In the genomic region with DNA sequence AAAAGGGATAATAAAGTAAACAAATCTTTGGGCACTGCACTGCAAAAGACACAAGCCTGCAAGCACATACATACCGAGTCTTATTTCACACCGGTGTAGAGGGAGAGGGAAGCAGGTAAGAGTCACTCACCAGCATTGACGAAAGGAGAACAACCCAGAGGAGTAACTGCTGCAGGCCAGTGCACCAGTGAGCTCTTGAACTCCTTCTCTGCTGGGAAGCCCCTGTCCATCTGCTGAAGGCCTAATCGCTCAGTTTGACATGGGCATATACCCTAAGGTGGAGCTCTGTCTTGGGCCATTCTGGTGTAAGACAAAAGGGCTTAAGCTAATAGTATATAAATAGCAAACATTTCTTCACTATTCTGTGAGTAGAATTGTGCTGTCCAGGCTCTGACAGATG, we compare ENCODE assay signal across 26 mouse cellular contexts.
"Had no signal": no experiment of that assay in that cellular context is flagged by ENCODE, and none has a peak within 500 bp of the region (broad histone marks: within the 10 kb centered on the region; RNA-seq: fewer than 3 reads in every experiment).

No protein-coding gene starts in this region.

- H3K27me3 ChIP-seq: heart, embryonic 13.5 days; heart, embryonic 15.5 days; hindbrain, embryonic 12.5 days; intestine, embryonic 15.5 days; limb, embryonic 12.5 days; liver, embryonic 13.5 days; liver, embryonic 15.5 days had no signal

- ATAC-seq: forebrain, embryonic 16.5 days; hindbrain, embryonic 16.5 days; inflammation-experienced regulatory T-cells, adult 6 months; intestine, embryonic 15.5 days; intestine, postnatal 0 days had no signal

- H3K4me3 ChIP-seq: gastrocnemius, adult 2 months; heart, adult 2 months; heart, embryonic 13.5 days; heart, embryonic 15.5 days; hindbrain, embryonic 10.5 days; hindbrain, embryonic 12.5 days; intestine, embryonic 15.5 days; layer of hippocampus, adult 2 months; left cerebral cortex, adult 2 months; limb, embryonic 10.5 days; limb, embryonic 12.5 days; liver, embryonic 13.5 days; liver, embryonic 15.5 days had no signal

- DNase-seq: gastrocnemius, adult 2 months; gastrocnemius, postnatal 10 days; gastrocnemius, postnatal 25 days; kidney, adult 18-20 months; kidney, adult 8-10 months; kidney, postnatal 10 days; kidney, postnatal 25 days; kidney, postnatal 4 days; liver, embryonic 13.5 days had no signal

- H3K9me3 ChIP-seq: heart, embryonic 13.5 days; heart, embryonic 15.5 days; hindbrain, embryonic 10.5 days; hindbrain, embryonic 12.5 days; intestine, embryonic 15.5 days; limb, embryonic 10.5 days; limb, embryonic 12.5 days; liver, embryonic 13.5 days; liver, embryonic 15.5 days had no signal

- H3K4me2 ChIP-seq: heart, embryonic 11.5 days; heart, embryonic 13.5 days; heart, embryonic 15.5 days; hindbrain, embryonic 12.5 days; hindbrain, embryonic 14.5 days; intestine, embryonic 15.5 days; limb, embryonic 12.5 days; liver, embryonic 13.5 days; liver, embryonic 15.5 days had no signal

- H3K4me1 ChIP-seq: heart, embryonic 13.5 days; heart, embryonic 15.5 days; hindbrain, embryonic 10.5 days; hindbrain, embryonic 12.5 days; intestine, embryonic 15.5 days; limb, embryonic 10.5 days; limb, embryonic 12.5 days; liver, embryonic 13.5 days had no signal

- H3K27ac ChIP-seq: gastrocnemius, adult 2 months; heart, adult 2 months; heart, embryonic 13.5 days; heart, embryonic 15.5 days; hindbrain, embryonic 10.5 days; hindbrain, embryonic 12.5 days; hindbrain, embryonic 14.5 days; intestine, embryonic 15.5 days; layer of hippocampus, adult 2 months; left cerebral cortex, adult 2 months; limb, embryonic 10.5 days; limb, embryonic 12.5 days; liver, embryonic 13.5 days; liver, embryonic 15.5 days had no signal

- H3K9ac ChIP-seq: heart, embryonic 13.5 days; heart, embryonic 15.5 days; hindbrain, embryonic 12.5 days; hindbrain, embryonic 14.5 days; intestine, embryonic 15.5 days; limb, embryonic 12.5 days; liver, embryonic 13.5 days; liver, embryonic 15.5 days had no signal
